Mouse (Mus musculus): Measurements from ENCODE around the gene Pck2. TPM values are rescaled to one million over a fixed set of nuclear protein-coding genes. Genes with fewer than 3 reads are reported as not detected.
A peak's percentile ranks its signal among the peaks of the same experiment; 100 is the strongest.

Gene Pck2
- polyA plus RNA-seq, 1 experiment = 60.8 TPM

GRCm38 (mm10) chr14:55579511-55580496 lies 39.7 kb downstream of the Pck2 start:
- no peak overlapping the region for H3K27ac ChIP-seq (ENCODE audit: control insufficient read depth, insufficient read depth, low read depth, low read length, poor library complexity)
- 90% methylated on average over 23 of the region's 23 CpGs for WGBS
- no peaks in the 10 kb centered on the region; the same call in 1 of the 2 replicates for H3K4me1 ChIP-seq (ENCODE audit: control insufficient read depth, insufficient read depth, low read length)
- no peak overlapping the region for H3K4me3 ChIP-seq (replicated peaks; ENCODE audit: control insufficient read depth, low read depth, low read length)
- TF ChIP-seq POLR2A (IDR thresholded peaks at IDR 0.05; ENCODE audit: borderline replicate concordance, control insufficient read depth, low read depth, low read length) (no peak), CTCF (IDR thresholded peaks at IDR 0.05; ENCODE audit: control insufficient read depth, insufficient read depth, low read length) (no peak)

- Histone ChIP-seq H3K4me3 (replicated peaks; ENCODE audit: control insufficient read depth, low read depth, low read length) (no peak overlapping the region), H3K4me1 (ENCODE audit: control insufficient read depth, insufficient read depth, low read length) (no peaks in the 10 kb centered on the region; the same call in 1 of the 2 replicates), H3K27ac (ENCODE audit: control insufficient read depth, insufficient read depth, low read depth, low read length, poor library complexity) (no peak overlapping the region)
- 89% methylated on average over 16 of the region's 16 CpGs for WGBS
- TF ChIP-seq CTCF (IDR thresholded peaks at IDR 0.05; ENCODE audit: control insufficient read depth, insufficient read depth, low read length) (no peak), POLR2A (IDR thresholded peaks at IDR 0.05; ENCODE audit: borderline replicate concordance, control insufficient read depth, low read depth, low read length) (no peak)
These were observed 40.7 kb downstream of the Pck2 start for GRCm38 (mm10) chr14:55580731-55581130.

GRCm38 (mm10) chr14:55581981-55582681 lies 42.1 kb downstream of the Pck2 start:
- peak; percentile 43; the same call in 1 of the 2 replicates for TF ChIP-seq CTCF (IDR thresholded peaks at IDR 0.05; ENCODE audit: control insufficient read depth, insufficient read depth, low read length)
- no peak for TF ChIP-seq POLR2A (IDR thresholded peaks at IDR 0.05; ENCODE audit: borderline replicate concordance, control insufficient read depth, low read depth, low read length)
- Histone ChIP-seq H3K27ac (ENCODE audit: control insufficient read depth, insufficient read depth, low read depth, low read length, poor library complexity) (no peak overlapping the region), H3K4me3 (replicated peaks; ENCODE audit: control insufficient read depth, low read depth, low read length) (no peak overlapping the region), H3K4me1 (ENCODE audit: control insufficient read depth, insufficient read depth, low read length) (no peaks in the 10 kb centered on the region; the same call in 1 of the 2 replicates)
- WGBS = 79% methylated on average over 9 of the region's 9 CpGs

GRCm38 (mm10) chr14:55584303-55584701 lies 44.2 kb downstream of the Pck2 start:
- peak overlapping the region; percentile 70; the same call in 1 of the 2 replicates for H3K27ac ChIP-seq (ENCODE audit: control insufficient read depth, insufficient read depth, low read depth, low read length, poor library complexity)
- WGBS = 29% methylated on average over 5 of the region's 5 CpGs
- peak overlapping the region; percentile 79 for H3K4me3 ChIP-seq (replicated peaks; ENCODE audit: control insufficient read depth, low read depth, low read length)
- no peaks in the 10 kb centered on the region; the same call in 1 of the 2 replicates for H3K4me1 ChIP-seq (ENCODE audit: control insufficient read depth, insufficient read depth, low read length)
- TF ChIP-seq CTCF (IDR thresholded peaks at IDR 0.05; ENCODE audit: control insufficient read depth, insufficient read depth, low read length) (no peak), POLR2A (IDR thresholded peaks at IDR 0.05; ENCODE audit: borderline replicate concordance, control insufficient read depth, low read depth, low read length) (no peak)

- TF ChIP-seq CTCF (IDR thresholded peaks at IDR 0.05; ENCODE audit: control insufficient read depth, insufficient read depth, low read length) (no peak), POLR2A (IDR thresholded peaks at IDR 0.05; ENCODE audit: borderline replicate concordance, control insufficient read depth, low read depth, low read length) (peak; percentile 58; the same call in 1 of the 2 replicates)
- Histone ChIP-seq H3K27ac (ENCODE audit: control insufficient read depth, insufficient read depth, low read depth, low read length, poor library complexity) (peak within 1 kb of the TSS; percentile 70), H3K4me1 (ENCODE audit: control insufficient read depth, insufficient read depth, low read length) (no peaks in the 10 kb centered on the region; the same call in 1 of the 2 replicates), H3K4me3 (replicated peaks; ENCODE audit: control insufficient read depth, low read depth, low read length) (peak within 1 kb of the TSS; percentile 79)
- WGBS = 5% methylated on average over 43 of the region's 43 CpGs
These were observed 44.9 kb downstream of the Pck2 start, which contains the start of gene Emc9 for GRCm38 (mm10) chr14:55584702-55585565. Gene Emc9 (minus strand): TSS chr14:55585302.

GRCm38 (mm10) chr14:55585566-55585960 lies 45.5 kb downstream of the Pck2 start:
- WGBS = 28% methylated on average over 6 of the region's 6 CpGs
- no peaks in the 10 kb centered on the region; the same call in 1 of the 2 replicates for H3K4me1 ChIP-seq (ENCODE audit: control insufficient read depth, insufficient read depth, low read length)

GRCm38 (mm10) chr14:55586149-55586548 lies 46.1 kb downstream of the Pck2 start:
- Histone ChIP-seq H3K27ac (ENCODE audit: control insufficient read depth, insufficient read depth, low read depth, low read length, poor library complexity) (peak overlapping the region; percentile 49; the same call in 1 of the 2 replicates), H3K4me1 (ENCODE audit: control insufficient read depth, insufficient read depth, low read length) (no peaks in the 10 kb centered on the region; the same call in 1 of the 2 replicates), H3K4me3 (replicated peaks; ENCODE audit: control insufficient read depth, low read depth, low read length) (no peak overlapping the region)
- TF ChIP-seq CTCF (IDR thresholded peaks at IDR 0.05; ENCODE audit: control insufficient read depth, insufficient read depth, low read length) = no peak
- TF ChIP-seq POLR2A (IDR thresholded peaks at IDR 0.05; ENCODE audit: borderline replicate concordance, control insufficient read depth, low read depth, low read length) = no peak
- WGBS = 49% methylated on average over 2 of the region's 2 CpGs

More at GRCm38 (mm10) chr14:55585566-55585960, 45.5 kb downstream of the Pck2 start:
- TF ChIP-seq POLR2A (IDR thresholded peaks at IDR 0.05; ENCODE audit: borderline replicate concordance, control insufficient read depth, low read depth, low read length) = no peak
- TF ChIP-seq CTCF (IDR thresholded peaks at IDR 0.05; ENCODE audit: control insufficient read depth, insufficient read depth, low read length) = no peak
- no peak overlapping the region for H3K4me3 ChIP-seq (replicated peaks; ENCODE audit: control insufficient read depth, low read depth, low read length)
- peak overlapping the region; percentile 23 for H3K27ac ChIP-seq (ENCODE audit: control insufficient read depth, insufficient read depth, low read depth, low read length, poor library complexity)
